Mouse (Mus musculus) midbrain, embryonic 16.5 days (tissue): ENCODE results near the gene Cabp2. TPM values are rescaled to one million over a fixed set of nuclear protein-coding genes. Genes with fewer than 3 reads are reported as not detected.

Experiments used
- ATAC-seq: fragments of 200-750 bp; cut with Nextera tagmentation; 2 replicates; pipeline ENCODE4 v1.8.0; 2017; ENCODE audit warnings: moderate TSS enrichment
- H3K27ac ChIP-seq: fragments of 300-500 bp; sonication (generic); 2 replicates; pipeline ENCODE4 v1.5.1; 2014; ENCODE audit warnings: mild to moderate bottlenecking, low read length, mixed read lengths
- H3K27me3 ChIP-seq: fragments of 300-500 bp; sonication (generic); 2 replicates; pipeline ENCODE4 v1.6.1; 2014; ENCODE audit warnings: low read depth, low read length, mixed read lengths; ENCODE audit not compliant: control insufficient read depth, insufficient read depth
- H3K36me3 ChIP-seq: fragments of 300-500 bp; sonication (generic); 2 replicates; pipeline ENCODE4 v1.6.1; 2014; ENCODE audit warnings: mild to moderate bottlenecking, low read length, moderate library complexity, mixed read lengths; ENCODE audit not compliant: control insufficient read depth, insufficient read depth
- H3K4me1 ChIP-seq: fragments of 300-500 bp; sonication (generic); 2 replicates; pipeline ENCODE4 v1.6.1; 2014; ENCODE audit warnings: mild to moderate bottlenecking, low read length, mixed read lengths; ENCODE audit not compliant: control insufficient read depth, insufficient read depth
- H3K4me2 ChIP-seq: fragments of 300-500 bp; sonication (generic); 2 replicates; pipeline ENCODE4 v1.6.1; 2014; ENCODE audit warnings: mild to moderate bottlenecking, low read length, mixed read lengths
- H3K4me3 ChIP-seq: fragments of 300-500 bp; sonication (generic); 2 replicates; pipeline ENCODE4 v1.5.1; 2014; ENCODE audit warnings: low read depth, mild to moderate bottlenecking, low read length, moderate library complexity, mixed read lengths
- H3K9ac ChIP-seq: fragments of 300-500 bp; sonication (generic); 2 replicates; pipeline ENCODE4 v1.6.1; 2014; ENCODE audit warnings: low read depth, low read length, mixed read lengths
- H3K9me3 ChIP-seq: fragments of 300-500 bp; sonication (generic); replicated peaks from 2 replicates; pipeline ENCODE4 v1.6.1; 2014; ENCODE audit warnings: mild to moderate bottlenecking, low read length, mixed read lengths; ENCODE audit not compliant: control insufficient read depth, poor library complexity, severe bottlenecking
- WGBS: fragments of 180-500 bp; shearing (Covaris S2); extraction: QIAGEN DNeasy Blood & Tissue Kit; methylation state at CpG from one replicate; pipeline ENCODE4 v1.1.7; 2014; 5-methylcytosine and 5-hydroxymethylcytosine counted together
- polyA plus RNA-seq: library from polyadenylated mRNA; unstranded; fragments of >200 nt; fragmentation: Nextera tagmentation; extraction: Ambion mirVana; gene quantifications from 2 replicates; pipeline ENCODE4 v1.2.1, GENCODE M21; 2015

The Cabp2 gene
- polyA plus RNA-seq, 1 experiment from 2014 or later = not detected

DNA sequence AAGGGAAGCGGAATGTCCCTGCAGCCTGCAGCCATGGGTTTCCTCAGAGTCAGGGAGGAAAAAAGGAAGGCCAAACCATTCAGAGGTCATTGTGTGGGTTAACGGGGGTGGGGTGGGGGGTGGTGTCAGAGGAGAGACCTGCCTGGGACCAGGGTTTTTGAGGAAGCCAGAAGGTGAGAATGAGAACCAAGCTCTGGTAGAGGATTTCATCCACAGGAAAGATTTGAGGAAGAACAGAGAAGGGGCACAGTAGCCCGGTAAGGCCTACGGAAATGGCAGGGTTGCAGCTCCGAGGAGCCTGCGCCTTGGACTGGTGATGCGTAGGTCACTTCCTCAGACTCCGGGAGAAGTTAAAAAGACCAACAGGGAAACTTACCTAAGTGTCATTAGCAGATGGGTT, 10.6 kb upstream of the Cabp2 start:
- no peak overlapping the region for H3K4me3 ChIP-seq
- 84% methylated on average over 8 of the region's 8 CpGs for WGBS
- H3K9ac ChIP-seq = no peak overlapping the region
- no peaks in the 10 kb centered on the region for H3K9me3 ChIP-seq
- no peak overlapping the region for H3K27ac ChIP-seq
- no peaks in the 10 kb centered on the region for H3K36me3 ChIP-seq
- no peak overlapping the region for H3K4me2 ChIP-seq
- no peaks in the 10 kb centered on the region for H3K27me3 ChIP-seq
- no peak for ATAC-seq
- H3K4me1 ChIP-seq = no peaks in the 10 kb centered on the region

DNA sequence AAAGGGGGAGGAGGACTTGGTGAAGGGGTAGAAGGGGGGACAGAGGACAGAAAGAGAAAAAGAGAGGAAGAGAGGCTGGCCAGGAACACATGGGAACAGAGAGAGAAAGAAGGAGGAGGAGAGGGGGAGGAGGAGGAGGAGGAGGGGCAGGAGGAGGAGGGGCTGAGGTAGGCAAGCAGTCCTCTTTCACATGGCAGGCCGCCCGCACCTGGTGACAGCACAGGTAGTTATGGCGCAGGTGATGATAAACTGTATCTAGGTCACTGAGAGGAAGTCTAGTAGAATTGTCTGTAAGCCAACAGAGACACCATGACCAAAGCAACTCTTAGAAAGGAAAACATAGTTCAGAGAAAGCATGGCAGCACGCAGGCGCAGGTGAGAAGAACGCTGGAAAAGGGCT, 10.0 kb upstream of the Cabp2 start:
- 92% methylated on average over 6 of the region's 6 CpGs for WGBS
- Histone ChIP-seq H3K27me3 (no peaks in the 10 kb centered on the region), H3K4me3 (no peak overlapping the region), H3K27ac (no peak overlapping the region), H3K36me3 (no peaks in the 10 kb centered on the region), H3K4me1 (no peaks in the 10 kb centered on the region), H3K9ac (no peak overlapping the region), H3K4me2 (no peak overlapping the region), H3K9me3 (no peaks in the 10 kb centered on the region)
- no peak for ATAC-seq

DNA sequence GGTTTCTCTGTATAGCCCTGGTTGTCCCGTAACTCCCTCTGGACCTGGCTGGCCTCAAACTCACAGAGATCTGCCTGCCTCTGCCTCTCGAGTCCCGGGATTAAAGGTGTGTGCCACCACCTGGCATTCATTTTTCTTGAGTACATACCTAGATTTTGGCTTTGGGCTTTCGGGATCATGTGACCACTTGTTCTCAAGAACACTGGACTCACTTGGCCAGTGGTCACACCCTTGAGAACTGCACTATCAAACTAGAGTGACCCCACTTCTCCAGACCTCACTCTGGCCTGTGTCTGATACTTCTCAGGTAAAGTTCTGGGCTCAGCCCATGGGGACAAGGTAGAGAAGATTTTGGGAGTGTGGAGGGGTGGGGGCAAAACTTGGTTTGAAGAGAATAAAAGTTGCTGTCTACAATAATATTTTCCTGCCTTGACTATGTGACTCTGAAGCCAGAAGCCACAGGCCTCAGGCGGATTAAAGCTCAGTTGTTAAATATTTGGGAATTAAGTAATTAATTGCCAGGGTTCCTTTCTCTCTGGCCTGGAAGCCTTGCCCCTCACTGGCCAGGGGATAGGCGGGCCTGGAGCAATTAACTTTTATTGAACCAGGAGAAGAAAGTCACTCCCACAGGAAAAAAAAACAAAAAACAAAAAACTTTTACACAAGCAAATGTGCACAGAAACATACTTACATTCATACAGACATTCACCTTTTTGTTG, 8.5 kb upstream of the Cabp2 start:
- Histone ChIP-seq H3K4me3 (no peak overlapping the region), H3K36me3 (no peaks in the 10 kb centered on the region), H3K27me3 (no peaks in the 10 kb centered on the region), H3K9ac (no peak overlapping the region), H3K27ac (no peak overlapping the region), H3K4me2 (no peak overlapping the region), H3K9me3 (no peaks in the 10 kb centered on the region), H3K4me1 (no peaks in the 10 kb centered on the region)
- ATAC-seq = no peak
- WGBS = 86% methylated on average over 6 of the region's 6 CpGs

DNA sequence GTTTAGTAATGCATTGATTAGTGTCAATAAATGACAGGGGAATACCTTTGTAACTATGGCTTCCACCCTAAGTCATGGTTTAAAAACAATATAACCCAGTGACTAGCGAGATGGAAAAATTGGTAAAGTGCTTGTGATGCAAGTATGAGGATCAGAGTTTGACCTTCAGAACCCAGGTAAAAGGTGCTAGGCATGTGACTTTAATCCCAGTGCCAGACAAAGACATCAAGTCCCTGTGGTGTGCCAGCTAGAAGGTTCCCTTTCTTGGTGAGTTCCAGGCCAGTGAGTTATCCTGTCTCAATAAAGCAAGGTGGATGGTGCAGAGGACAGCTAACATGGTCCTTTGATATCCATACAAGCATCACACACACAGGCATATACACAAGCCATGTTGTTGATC, 5.8 kb upstream of the Cabp2 start:
- ATAC-seq = no peak

DNA sequence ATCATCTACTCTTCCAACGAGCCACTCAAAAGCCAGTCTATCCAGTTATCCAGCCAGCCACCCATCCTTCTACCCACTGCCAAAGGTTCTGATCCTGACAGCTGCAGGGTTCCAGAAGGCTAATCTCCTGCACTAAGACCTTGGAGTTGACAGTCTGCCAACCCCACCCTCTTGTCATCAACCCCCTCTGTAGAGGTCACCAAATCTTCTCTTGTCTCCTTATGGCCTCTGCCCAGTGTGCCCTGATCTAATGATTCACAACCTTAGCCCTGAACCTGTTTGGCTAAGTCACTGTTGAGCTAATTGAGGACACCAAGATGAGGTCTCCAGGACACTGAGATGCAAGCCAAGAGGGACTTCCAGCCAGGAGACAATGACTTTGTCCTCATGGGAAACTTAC, 1.8 kb upstream of the Cabp2 start:
- WGBS = 73% methylated on average over 1 of the region's 1 CpGs
- no peak overlapping the region for H3K4me3 ChIP-seq
- ATAC-seq = no peak
- no peak overlapping the region for H3K27ac ChIP-seq
- H3K27me3 ChIP-seq = no peaks in the 10 kb centered on the region
- no peak overlapping the region for H3K4me2 ChIP-seq
- no peaks in the 10 kb centered on the region for H3K4me1 ChIP-seq
- H3K9me3 ChIP-seq = no peaks in the 10 kb centered on the region
- H3K36me3 ChIP-seq = no peaks in the 10 kb centered on the region
- H3K9ac ChIP-seq = no peak overlapping the region

More for the DNA sequence above, 5.8 kb upstream of the Cabp2 start:
- H3K27ac ChIP-seq = no peak overlapping the region
- H3K9me3 ChIP-seq = no peaks in the 10 kb centered on the region
- H3K36me3 ChIP-seq = no peaks in the 10 kb centered on the region
- no peak overlapping the region for H3K4me2 ChIP-seq
- WGBS = 85% methylated on average over 1 of the region's 1 CpGs
- no peaks in the 10 kb centered on the region for H3K4me1 ChIP-seq
- H3K9ac ChIP-seq = no peak overlapping the region
- no peak overlapping the region for H3K4me3 ChIP-seq
- no peaks in the 10 kb centered on the region for H3K27me3 ChIP-seq

DNA sequence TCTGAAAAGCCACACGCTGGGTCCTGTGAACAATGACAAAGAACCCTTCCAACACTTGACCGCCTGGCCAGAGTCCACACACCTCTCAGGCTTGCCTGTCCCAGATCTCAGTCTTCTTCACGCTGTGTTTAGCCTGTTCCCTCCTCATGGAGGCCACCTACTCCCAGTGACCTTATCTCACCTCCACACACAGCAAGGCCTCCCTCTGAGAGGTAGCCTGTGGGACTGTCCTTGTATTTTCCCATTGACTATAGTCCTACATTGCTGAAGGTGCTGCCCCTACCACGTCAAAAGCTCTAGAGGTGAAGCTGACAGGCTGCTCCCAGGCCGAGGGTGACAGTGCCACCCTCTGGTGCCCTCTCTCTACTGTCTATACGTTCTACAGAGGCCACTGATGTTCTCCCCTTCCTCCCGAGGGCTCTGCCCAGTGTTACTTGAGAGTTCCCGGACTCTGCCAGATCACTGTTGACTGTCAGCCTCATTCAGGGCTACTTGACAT, 818 bp upstream of the Cabp2 start:
- Histone ChIP-seq H3K27me3 (no peaks in the 10 kb centered on the region), H3K36me3 (no peaks in the 10 kb centered on the region), H3K4me3 (no peak overlapping the region), H3K9me3 (no peaks in the 10 kb centered on the region), H3K4me2 (no peak overlapping the region), H3K27ac (no peak overlapping the region), H3K9ac (no peak overlapping the region), H3K4me1 (no peaks in the 10 kb centered on the region)
- ATAC-seq = no peak
- WGBS = 72% methylated on average over 8 of the region's 8 CpGs

DNA sequence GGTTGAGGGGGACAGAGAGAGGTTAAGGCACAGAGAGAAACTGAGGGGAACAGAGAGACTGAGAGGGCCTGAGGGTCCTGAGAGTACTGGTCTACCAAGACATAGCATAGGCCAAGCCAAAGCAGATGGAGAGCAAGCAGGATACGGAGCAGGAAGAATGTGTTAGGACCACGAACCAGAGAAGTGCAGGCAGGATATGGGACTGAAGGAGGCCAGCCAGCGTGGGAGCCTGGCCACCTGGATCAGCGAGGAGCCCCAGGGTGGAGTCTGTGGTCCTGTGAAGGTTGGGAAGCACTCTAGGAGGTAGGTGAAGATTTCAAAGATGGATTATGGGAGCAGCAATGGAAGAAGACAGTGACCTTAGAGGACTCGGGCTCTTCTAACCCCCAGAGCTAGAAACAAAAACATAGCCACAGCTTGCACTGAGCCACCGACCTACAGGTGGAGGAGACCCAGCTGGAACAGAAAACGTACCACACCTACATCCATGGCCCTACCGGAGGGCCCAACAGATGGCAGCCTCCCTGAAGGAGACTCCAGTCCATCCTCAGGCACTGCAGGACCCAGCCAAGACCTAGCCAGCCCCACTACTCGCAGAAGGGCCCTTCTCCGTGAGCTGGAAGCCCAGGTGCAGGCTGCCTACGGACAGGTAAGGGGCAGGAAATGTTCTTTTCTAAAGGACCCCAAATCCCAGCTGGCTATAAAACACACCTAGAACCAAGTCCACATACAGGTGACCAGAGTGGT, 1.0 kb downstream of the Cabp2 start:
- no peaks in the 10 kb centered on the region for H3K9me3 ChIP-seq
- no peak overlapping the region for H3K9ac ChIP-seq
- no peak overlapping the region for H3K27ac ChIP-seq
- H3K36me3 ChIP-seq = no peaks in the 10 kb centered on the region
- WGBS = 83% methylated on average over 11 of the region's 11 CpGs
- H3K4me1 ChIP-seq = no peaks in the 10 kb centered on the region
- no peak for ATAC-seq
- no peaks in the 10 kb centered on the region for H3K27me3 ChIP-seq
- H3K4me2 ChIP-seq = no peak overlapping the region
- no peak overlapping the region for H3K4me3 ChIP-seq

DNA sequence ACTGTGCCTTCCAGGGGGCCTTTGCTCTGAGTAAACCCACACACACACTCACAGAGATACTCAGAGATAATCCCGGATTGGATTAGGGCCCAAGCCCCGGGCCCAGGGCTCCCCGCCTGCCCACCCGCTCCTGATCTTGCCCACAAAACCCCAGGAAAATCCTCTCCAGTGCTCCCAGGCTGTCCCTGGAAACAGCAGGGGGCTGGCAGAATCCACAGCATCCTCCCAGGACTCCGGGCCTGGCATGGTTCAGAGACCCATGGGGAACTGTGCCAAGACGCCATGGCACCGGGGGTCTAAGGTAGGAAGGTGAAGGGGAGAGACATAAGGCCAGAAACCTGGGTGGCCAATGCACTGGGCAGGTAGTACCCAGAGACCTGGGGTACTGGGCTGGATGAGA, 1.9 kb downstream of the Cabp2 start:
- 77% methylated on average over 7 of the region's 7 CpGs for WGBS
- no peak for ATAC-seq

DNA sequence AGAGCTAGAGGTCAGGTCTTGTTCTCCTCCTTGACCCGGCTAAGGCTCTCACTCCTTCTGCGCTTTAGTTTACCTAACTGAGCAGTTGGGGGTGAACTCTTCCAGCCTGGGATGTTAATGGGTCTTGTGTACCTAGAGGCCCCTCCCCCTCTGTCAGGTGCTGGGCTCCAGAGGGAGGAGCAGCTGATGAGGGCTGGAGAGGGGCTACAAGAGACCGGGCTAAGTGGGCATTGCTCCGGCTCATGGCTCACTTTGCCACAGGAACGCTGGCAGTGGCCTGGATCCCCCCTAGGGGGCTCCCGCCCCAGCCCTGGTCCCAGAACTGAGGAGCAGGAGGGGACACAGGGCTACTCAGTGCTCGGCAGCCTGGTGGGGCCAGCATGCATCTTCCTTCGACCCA, 2.4 kb downstream of the Cabp2 start:
- Histone ChIP-seq H3K27ac (no peak overlapping the region), H3K27me3 (no peaks in the 10 kb centered on the region), H3K9me3 (no peaks in the 10 kb centered on the region), H3K4me3 (no peak overlapping the region), H3K9ac (no peak overlapping the region), H3K4me2 (no peak overlapping the region), H3K36me3 (no peaks in the 10 kb centered on the region), H3K4me1 (no peaks in the 10 kb centered on the region)
- ATAC-seq = no peak
- 39% methylated on average over 8 of the region's 8 CpGs for WGBS

More for the DNA sequence above, 1.9 kb downstream of the Cabp2 start:
- H3K27ac ChIP-seq = no peak overlapping the region
- no peaks in the 10 kb centered on the region for H3K9me3 ChIP-seq
- no peaks in the 10 kb centered on the region for H3K4me1 ChIP-seq
- no peak overlapping the region for H3K4me2 ChIP-seq
- H3K36me3 ChIP-seq = no peaks in the 10 kb centered on the region
- H3K27me3 ChIP-seq = no peaks in the 10 kb centered on the region
- H3K9ac ChIP-seq = no peak overlapping the region
- no peak overlapping the region for H3K4me3 ChIP-seq
